Mouse (Mus musculus) limb, embryonic 10.5 days (tissue): ENCODE measurements around the gene Tmem53. TPM values are rescaled to one million over a fixed set of nuclear protein-coding genes. Genes with fewer than 3 reads are reported as not detected.
A peak's percentile ranks its signal among the peaks of the same experiment; 100 is the strongest.

Experiments used
- DNase-seq: peaks from one replicate; pipeline ENCODE4 v3.0.0-alpha.2; 2017; ENCODE audit warnings: low spot score
- H3K27ac ChIP-seq: fragments of 300-500 bp; sonication (generic); 2 replicates; pipeline ENCODE4 v1.5.1; 2016; ENCODE audit warnings: mild to moderate bottlenecking
- H3K27me3 ChIP-seq: fragments of 300-500 bp; sonication (generic); 2 replicates; pipeline ENCODE4 v1.6.1; 2016; ENCODE audit warnings: low read depth, mild to moderate bottlenecking; ENCODE audit not compliant: poor library complexity, severe bottlenecking
- H3K36me3 ChIP-seq: fragments of 300-500 bp; sonication (generic); 2 replicates; pipeline ENCODE4 v1.6.1; 2016; ENCODE audit warnings: mild to moderate bottlenecking, moderate library complexity
- H3K4me1 ChIP-seq: fragments of 300-500 bp; sonication (generic); 2 replicates; pipeline ENCODE4 v1.6.1; 2016
- H3K4me3 ChIP-seq: fragments of 300-500 bp; sonication (generic); 2 replicates; pipeline ENCODE4 v1.5.1; 2016; ENCODE audit warnings: mild to moderate bottlenecking, moderate library complexity
- H3K9me3 ChIP-seq: fragments of 300-500 bp; sonication (generic); replicated peaks from 2 replicates; pipeline ENCODE4 v1.6.1; 2016; ENCODE audit warnings: mild to moderate bottlenecking
- WGBS: fragments of 180-500 bp; shearing (Covaris S2); methylation state at CpG from one replicate; pipeline ENCODE4 v1.1.7; 2016; 5-methylcytosine and 5-hydroxymethylcytosine counted together
- polyA plus RNA-seq: library from polyadenylated mRNA; unstranded; fragments of >200 nt; fragmentation: Nextera tagmentation; extraction: Ambion mirVana; gene quantifications from 2 replicates; pipeline ENCODE4 v1.2.1, GENCODE M21; 2016

Gene Tmem53
- polyA plus RNA-seq, 1 experiment from 2014 or later = 9.2 TPM

DNA sequence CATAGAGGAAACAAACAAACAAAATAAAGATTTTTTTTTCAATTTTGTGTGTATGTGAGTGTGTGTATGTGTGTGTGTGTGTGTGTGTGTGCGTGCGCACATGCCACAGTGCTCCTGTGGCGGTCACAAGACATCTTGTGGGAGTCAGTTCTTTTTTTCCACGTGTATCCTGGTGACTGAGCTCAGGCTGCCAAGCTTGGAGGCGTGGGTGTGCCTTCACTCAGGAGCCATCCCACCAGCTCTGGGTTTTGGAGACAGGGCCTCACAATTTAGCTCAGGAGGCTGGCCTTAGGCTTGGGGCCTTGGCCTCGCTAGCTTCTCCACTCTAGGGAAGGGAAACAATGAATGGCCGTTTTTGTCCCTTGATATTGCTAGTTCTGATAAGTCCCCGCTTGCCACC, 27.6 kb upstream of the Tmem53 start:
- no peaks in the 10 kb centered on the region for H3K27me3 ChIP-seq
- no peak overlapping the region for H3K27ac ChIP-seq
- 0 out of 2 replicates have a peak, but pooled peaks cover 6% of the 10 kb centered on the region for H3K4me1 ChIP-seq
- H3K9me3 ChIP-seq = no peaks in the 10 kb centered on the region
- WGBS = 75% methylated on average over 8 of the region's 8 CpGs
- H3K4me3 ChIP-seq = no peak overlapping the region
- no peak for DNase-seq
- no peaks in the 10 kb centered on the region for H3K36me3 ChIP-seq

DNA sequence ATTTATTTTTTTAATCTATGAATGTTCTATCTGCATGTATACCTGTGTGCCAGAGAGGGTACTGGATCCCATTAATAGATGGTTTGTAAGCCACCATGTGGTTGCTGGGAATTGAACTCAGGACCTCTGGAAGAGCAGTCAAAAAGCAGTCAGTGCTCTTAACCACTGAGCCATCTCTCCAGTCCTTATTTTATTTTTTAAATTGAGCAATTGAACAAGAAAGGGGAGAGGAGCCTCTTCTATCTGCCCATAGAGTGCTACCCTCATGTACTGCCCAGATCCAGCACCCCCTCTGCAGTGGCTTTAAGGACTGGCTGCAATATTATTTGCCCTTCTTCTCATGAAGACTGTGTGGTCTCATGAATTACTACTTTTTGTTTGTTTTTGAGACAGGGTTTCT, 26.5 kb upstream of the Tmem53 start:
- no peak for DNase-seq
- H3K27ac ChIP-seq = no peak overlapping the region
- H3K27me3 ChIP-seq = no peaks in the 10 kb centered on the region
- no peak overlapping the region for H3K4me3 ChIP-seq
- H3K9me3 ChIP-seq = no peaks in the 10 kb centered on the region
- no peaks in the 10 kb centered on the region for H3K36me3 ChIP-seq
- 0 out of 2 replicates have a peak, but pooled peaks cover 11% of the 10 kb centered on the region for H3K4me1 ChIP-seq

GRCm38 (mm10) chr4:117229590-117229989, 22.2 kb upstream of the Tmem53 start:
- DNase-seq = no peak
- no peak overlapping the region for H3K27ac ChIP-seq
- 67% methylated on average over 15 of the region's 15 CpGs for WGBS

GRCm38 (mm10) chr4:117230331-117230730, 21.4 kb upstream of the Tmem53 start:
- DNase-seq = peak; percentile 48
- WGBS = 57% methylated on average over 10 of the region's 10 CpGs
- H3K9me3 ChIP-seq = no peaks in the 10 kb centered on the region
- no peaks in the 10 kb centered on the region for H3K27me3 ChIP-seq
- H3K4me1 ChIP-seq = peaks cover 14% of the 10 kb centered on the region
- no peak overlapping the region for H3K4me3 ChIP-seq
- H3K36me3 ChIP-seq = no peaks in the 10 kb centered on the region
- no peak overlapping the region for H3K27ac ChIP-seq

More at GRCm38 (mm10) chr4:117229590-117229989, 22.2 kb upstream of the Tmem53 start:
- Histone ChIP-seq H3K4me3 (no peak overlapping the region), H3K27me3 (no peaks in the 10 kb centered on the region), H3K36me3 (no peaks in the 10 kb centered on the region), H3K9me3 (no peaks in the 10 kb centered on the region), H3K4me1 (peaks cover 13% of the 10 kb centered on the region)

DNA sequence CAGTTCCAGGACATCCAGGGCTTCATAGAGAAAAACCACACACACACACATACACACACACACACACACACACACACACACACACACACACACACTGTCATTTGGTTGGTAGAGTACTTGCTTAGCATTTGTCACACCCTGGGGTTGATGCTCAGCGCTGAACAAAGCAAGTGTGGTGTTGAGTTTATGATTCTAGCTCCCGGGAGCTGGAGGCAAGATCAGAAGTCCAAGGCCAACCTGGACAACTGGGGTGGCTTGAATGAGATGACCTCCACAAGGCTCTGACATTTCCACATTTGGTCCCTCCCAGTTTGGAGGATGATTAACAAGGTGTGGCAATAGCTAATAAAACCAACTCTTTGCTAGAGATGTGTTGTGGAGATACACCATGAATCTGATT, 20.5 kb upstream of the Tmem53 start:
- DNase-seq = no peak
- Histone ChIP-seq H3K9me3 (no peaks in the 10 kb centered on the region), H3K27ac (no peak overlapping the region), H3K4me1 (peaks cover 17% of the 10 kb centered on the region), H3K4me3 (no peak overlapping the region), H3K36me3 (no peaks in the 10 kb centered on the region), H3K27me3 (no peaks in the 10 kb centered on the region)
- 83% methylated on average over 2 of the region's 2 CpGs for WGBS

DNA sequence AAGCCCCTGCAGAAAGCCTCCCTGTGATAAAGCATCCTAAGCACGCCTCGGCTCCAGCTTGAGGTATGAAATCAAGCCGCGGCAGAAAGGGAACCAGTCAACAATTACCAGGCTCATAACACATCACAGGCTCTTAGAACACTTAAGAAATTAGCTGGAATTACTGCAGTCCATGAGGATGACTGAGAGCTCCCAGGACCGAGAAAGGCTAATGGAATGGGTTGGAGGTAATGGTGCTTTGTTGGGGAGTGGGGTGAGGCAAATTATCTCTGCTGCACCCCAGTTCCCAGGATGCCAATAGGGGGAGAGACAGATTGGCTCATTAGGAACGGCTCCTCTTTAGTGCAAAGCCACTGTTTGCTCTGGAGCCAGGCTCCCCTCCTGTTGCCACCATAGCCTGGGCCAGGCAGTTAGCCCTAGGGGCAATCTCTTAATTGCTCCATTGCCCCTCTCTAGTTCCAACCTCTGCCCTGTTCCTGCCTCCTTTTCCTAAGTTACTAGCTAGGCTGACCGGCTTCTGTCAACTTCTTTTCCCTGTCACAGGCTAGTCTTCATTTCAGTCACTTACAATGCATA, 17.5 kb upstream of the Tmem53 start:
- Histone ChIP-seq H3K27ac (no peak overlapping the region), H3K4me3 (no peak overlapping the region), H3K4me1 (peaks cover 15% of the 10 kb centered on the region), H3K27me3 (no peaks in the 10 kb centered on the region), H3K36me3 (no peaks in the 10 kb centered on the region), H3K9me3 (no peaks in the 10 kb centered on the region)
- DNase-seq = no peak
- WGBS = 45% methylated on average over 7 of the region's 7 CpGs

- H3K27me3 ChIP-seq = no peaks in the 10 kb centered on the region
- no peak for DNase-seq
- no peaks in the 10 kb centered on the region for H3K36me3 ChIP-seq
- no peak overlapping the region for H3K27ac ChIP-seq
- peaks cover 11% of the 10 kb centered on the region for H3K4me1 ChIP-seq
- WGBS = 78% methylated on average over 4 of the region's 4 CpGs
- no peak overlapping the region for H3K4me3 ChIP-seq
- H3K9me3 ChIP-seq = no peaks in the 10 kb centered on the region
Observed at GRCm38 (mm10) chr4:117235822-117236221, 15.9 kb upstream of the Tmem53 start.

- Histone ChIP-seq H3K4me3 (no peak overlapping the region), H3K36me3 (no peaks in the 10 kb centered on the region), H3K4me1 (peaks cover 16% of the 10 kb centered on the region), H3K9me3 (no peaks in the 10 kb centered on the region), H3K27ac (no peak overlapping the region), H3K27me3 (no peaks in the 10 kb centered on the region)
- DNase-seq = no peak
- 68% methylated on average over 2 of the region's 2 CpGs for WGBS
Observed at GRCm38 (mm10) chr4:117239153-117239552, 12.6 kb upstream of the Tmem53 start.

GRCm38 (mm10) chr4:117240867-117241266, 10.9 kb upstream of the Tmem53 start:
- DNase-seq = no peak
- WGBS = 89% methylated on average over 6 of the region's 6 CpGs
- peaks cover 10% of the 10 kb centered on the region; the same call in 1 of the 2 replicates for H3K4me1 ChIP-seq
- H3K27ac ChIP-seq = no peak overlapping the region
- H3K9me3 ChIP-seq = no peaks in the 10 kb centered on the region
- no peaks in the 10 kb centered on the region for H3K36me3 ChIP-seq
- no peaks in the 10 kb centered on the region for H3K27me3 ChIP-seq
- H3K4me3 ChIP-seq = no peak overlapping the region

GRCm38 (mm10) chr4:117250982-117251381, 769 bp upstream of the Tmem53 start:
- Histone ChIP-seq H3K36me3 (no peaks in the 10 kb centered on the region), H3K9me3 (no peaks in the 10 kb centered on the region), H3K27ac (no peak overlapping the region), H3K4me1 (peaks cover 40% of the 10 kb centered on the region), H3K4me3 (peak overlapping the region; percentile 63), H3K27me3 (peaks cover 12% of the 10 kb centered on the region; the same call in 1 of the 2 replicates)
- no peak for DNase-seq
- 93% methylated on average over 1 of the region's 1 CpGs for WGBS

DNA sequence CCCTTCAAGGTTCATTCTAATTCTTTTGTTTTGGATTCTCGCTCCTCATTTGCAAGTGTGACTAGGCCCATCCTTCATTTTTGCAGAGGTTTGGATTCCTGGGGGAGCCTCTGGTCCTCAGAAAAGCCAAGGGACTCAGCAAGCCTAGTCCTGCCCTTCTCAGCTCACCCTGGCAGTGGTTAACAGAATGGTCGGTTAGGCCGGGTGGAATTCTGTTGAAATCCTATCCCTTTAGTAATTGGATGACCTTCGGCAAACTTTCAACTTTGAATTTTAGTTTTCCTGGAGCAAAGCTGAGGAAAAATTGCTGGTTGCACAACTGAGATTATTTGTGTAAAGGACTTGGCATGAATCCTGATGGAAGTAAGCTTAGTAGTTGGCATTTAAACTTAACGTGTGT, 600 bp downstream of the Tmem53 start:
- Histone ChIP-seq H3K27me3 (peaks cover 12% of the 10 kb centered on the region; the same call in 1 of the 2 replicates), H3K4me3 (peak overlapping the region; percentile 63), H3K9me3 (no peaks in the 10 kb centered on the region), H3K36me3 (no peaks in the 10 kb centered on the region), H3K27ac (peak overlapping the region; percentile 87), H3K4me1 (peaks cover 40% of the 10 kb centered on the region)
- DNase-seq = no peak
- WGBS = 27% methylated on average over 5 of the region's 5 CpGs

GRCm38 (mm10) chr4:117252755-117253154, 1.0 kb downstream of the Tmem53 start:
- Histone ChIP-seq H3K4me1 (peaks cover 40% of the 10 kb centered on the region), H3K27ac (peak overlapping the region; percentile 87; the same call in 1 of the 2 replicates), H3K27me3 (peaks cover 12% of the 10 kb centered on the region; the same call in 1 of the 2 replicates), H3K9me3 (no peaks in the 10 kb centered on the region), H3K4me3 (peak overlapping the region; percentile 63; the same call in 1 of the 2 replicates), H3K36me3 (no peaks in the 10 kb centered on the region)
- WGBS = 90% methylated on average over 5 of the region's 5 CpGs
- DNase-seq = no peak

GRCm38 (mm10) chr4:117253218-117254016, 1.7 kb downstream of the Tmem53 start:
- Histone ChIP-seq H3K36me3 (no peaks in the 10 kb centered on the region), H3K4me1 (peaks cover 40% of the 10 kb centered on the region), H3K4me3 (no peak overlapping the region), H3K9me3 (no peaks in the 10 kb centered on the region), H3K27me3 (peaks cover 12% of the 10 kb centered on the region; the same call in 1 of the 2 replicates), H3K27ac (0 out of 2 replicates have a peak overlapping the region, but pooled peaks have one; percentile 53)
- WGBS = 60% methylated on average over 12 of the region's 12 CpGs
- DNase-seq = no peak
